Mouse (Mus musculus): ENCODE results near the gene Cep19. TPM values are rescaled to one million over a fixed set of nuclear protein-coding genes. Genes with fewer than 3 reads are reported as not detected.
"Not testable (repeated sequence)": the region's sequence is repeated elsewhere in the genome, so short reads cannot be mapped to it uniquely, and the experiment has no call there.

Gene Cep19
- polyA plus RNA-seq, 1 experiment from 2014 or later: 13.3 TPM

GRCm38 (mm10) chr16:32087629-32088443 lies 11.8 kb upstream of the Cep19 start:
- WGBS (ENCODE audit: missing documents): 20% methylated on average over 17 of the region's 17 CpGs
- peaks cover 33% of the 10 kb centered on the region; the same call in 1 of the 2 replicates for H3K36me3 ChIP-seq (ENCODE audit: inconsistent target)

GRCm38 (mm10) chr16:32091466-32091865 lies 8.1 kb upstream of the Cep19 start:
- H3K36me3 ChIP-seq (ENCODE audit: inconsistent target): peaks cover 26% of the 10 kb centered on the region; the same call in 1 of the 2 replicates
- 98% methylated on average over 7 of the region's 7 CpGs for WGBS (ENCODE audit: missing documents)
- no peak overlapping the region for H3K4me3 ChIP-seq (ENCODE audit: inconsistent target)
- peaks cover under 1% of the 10 kb centered on the region; the same call in 1 of the 2 replicates for H3K79me2 ChIP-seq (ENCODE audit: inconsistent target)
- no peak overlapping the region for H3K27ac ChIP-seq

More at GRCm38 (mm10) chr16:32087629-32088443, 11.8 kb upstream of the Cep19 start:
- H3K27ac ChIP-seq: no peak overlapping the region
- no peaks in the 10 kb centered on the region for H3K79me2 ChIP-seq (ENCODE audit: inconsistent target)
- H3K4me3 ChIP-seq (ENCODE audit: inconsistent target): no peak overlapping the region

- 89% methylated on average over 2 of the region's 2 CpGs for WGBS (ENCODE audit: missing documents)
These were observed 1.8 kb upstream of the Cep19 start for GRCm38 (mm10) chr16:32097757-32098156.

GRCm38 (mm10) chr16:32098897-32099637 lies 533 bp upstream of the Cep19 start:
- peak overlapping the region; percentile 60 for H3K4me3 ChIP-seq (ENCODE audit: inconsistent target)
- 0 out of 2 replicates have a peak, but pooled peaks cover 4% of the 10 kb centered on the region for H3K36me3 ChIP-seq (ENCODE audit: inconsistent target)
- under 1% methylated on average over 38 of the region's 39 CpGs for WGBS (ENCODE audit: missing documents)
- H3K27ac ChIP-seq: no peak overlapping the region
- H3K79me2 ChIP-seq (ENCODE audit: inconsistent target): peaks cover 13% of the 10 kb centered on the region; the same call in 1 of the 2 replicates

More at GRCm38 (mm10) chr16:32097757-32098156, 1.8 kb upstream of the Cep19 start:
- H3K4me3 ChIP-seq (ENCODE audit: inconsistent target); H3K27ac ChIP-seq; H3K36me3 ChIP-seq (ENCODE audit: inconsistent target): not testable (repeated sequence)
- peaks cover 13% of the 10 kb centered on the region; the same call in 1 of the 2 replicates for H3K79me2 ChIP-seq (ENCODE audit: inconsistent target)

GRCm38 (mm10) chr16:32102295-32102694 lies 2.7 kb downstream of the Cep19 start:
- Histone ChIP-seq H3K27ac (no peak overlapping the region), H3K4me3 (ENCODE audit: inconsistent target) (no peak overlapping the region), H3K79me2 (ENCODE audit: inconsistent target) (peaks cover 8% of the 10 kb centered on the region; the same call in 1 of the 2 replicates), H3K36me3 (ENCODE audit: inconsistent target) (no peaks in the 10 kb centered on the region)
- WGBS (ENCODE audit: missing documents): 78% methylated on average over 13 of the region's 13 CpGs

GRCm38 (mm10) chr16:32105698-32106097 lies 6.1 kb downstream of the Cep19 start:
- no peak overlapping the region for H3K4me3 ChIP-seq (ENCODE audit: inconsistent target)
- H3K36me3 ChIP-seq (ENCODE audit: inconsistent target): no peaks in the 10 kb centered on the region
- no peak overlapping the region for H3K27ac ChIP-seq
- no peaks in the 10 kb centered on the region for H3K79me2 ChIP-seq (ENCODE audit: inconsistent target)
- WGBS (ENCODE audit: missing documents): 80% methylated on average over 1 of the region's 1 CpGs

GRCm38 (mm10) chr16:32107342-32108045 lies 7.9 kb downstream of the Cep19 start:
- Histone ChIP-seq H3K4me3 (ENCODE audit: inconsistent target) (no peak overlapping the region), H3K27ac (no peak overlapping the region), H3K36me3 (ENCODE audit: inconsistent target) (no peaks in the 10 kb centered on the region), H3K79me2 (ENCODE audit: inconsistent target) (no peaks in the 10 kb centered on the region)
- WGBS (ENCODE audit: missing documents): 44% methylated on average over 12 of the region's 12 CpGs

GRCm38 (mm10) chr16:32108170-32108569 lies 8.6 kb downstream of the Cep19 start:
- Histone ChIP-seq H3K36me3 (ENCODE audit: inconsistent target) (no peaks in the 10 kb centered on the region), H3K27ac (no peak overlapping the region), H3K79me2 (ENCODE audit: inconsistent target) (no peaks in the 10 kb centered on the region), H3K4me3 (ENCODE audit: inconsistent target) (no peak overlapping the region)
- WGBS (ENCODE audit: missing documents): 28% methylated on average over 7 of the region's 7 CpGs

GRCm38 (mm10) chr16:32108578-32108977 lies 9.0 kb downstream of the Cep19 start:
- 16% methylated on average over 2 of the region's 2 CpGs for WGBS (ENCODE audit: missing documents)
- H3K36me3 ChIP-seq (ENCODE audit: inconsistent target): no peaks in the 10 kb centered on the region
- H3K27ac ChIP-seq: no peak overlapping the region
- no peaks in the 10 kb centered on the region for H3K79me2 ChIP-seq (ENCODE audit: inconsistent target)
- H3K4me3 ChIP-seq (ENCODE audit: inconsistent target): no peak overlapping the region

GRCm38 (mm10) chr16:32110951-32111699 lies 11.5 kb downstream of the Cep19 start:
- no peaks in the 10 kb centered on the region for H3K79me2 ChIP-seq (ENCODE audit: inconsistent target)
- no peaks in the 10 kb centered on the region for H3K36me3 ChIP-seq (ENCODE audit: inconsistent target)
- WGBS (ENCODE audit: missing documents): 80% methylated on average over 15 of the region's 15 CpGs
- 0 out of 2 replicates have a peak overlapping the region, but pooled peaks have one; percentile 10 for H3K27ac ChIP-seq
- no peak overlapping the region for H3K4me3 ChIP-seq (ENCODE audit: inconsistent target)

- peak overlapping the region; percentile 5; the same call in 1 of the 2 replicates for H3K4me3 ChIP-seq (ENCODE audit: inconsistent target)
- under 1% methylated on average over 23 of the region's 23 CpGs for WGBS (ENCODE audit: missing documents)
These were observed 14.1 kb downstream of the Cep19 start for GRCm38 (mm10) chr16:32113541-32114218.

GRCm38 (mm10) chr16:32114406-32114805 lies 14.8 kb downstream of the Cep19 start:
- WGBS (ENCODE audit: missing documents): 83% methylated on average over 8 of the region's 10 CpGs
- Histone ChIP-seq H3K27ac (peak overlapping the region; percentile 94), H3K79me2 (ENCODE audit: inconsistent target) (no peaks in the 10 kb centered on the region), H3K4me3 (ENCODE audit: inconsistent target) (no peak overlapping the region), H3K36me3 (ENCODE audit: inconsistent target) (no peaks in the 10 kb centered on the region)

More at GRCm38 (mm10) chr16:32113541-32114218, 14.1 kb downstream of the Cep19 start:
- H3K79me2 ChIP-seq (ENCODE audit: inconsistent target): no peaks in the 10 kb centered on the region
- peak overlapping the region; percentile 94 for H3K27ac ChIP-seq
- H3K36me3 ChIP-seq (ENCODE audit: inconsistent target): no peaks in the 10 kb centered on the region

- WGBS (ENCODE audit: missing documents): 21% methylated on average over 15 of the region's 15 CpGs
- H3K79me2 ChIP-seq (ENCODE audit: inconsistent target): no peaks in the 10 kb centered on the region
These were observed 15.5 kb downstream of the Cep19 start for GRCm38 (mm10) chr16:32114968-32115695.

More at GRCm38 (mm10) chr16:32114968-32115695, 15.5 kb downstream of the Cep19 start:
- no peaks in the 10 kb centered on the region for H3K36me3 ChIP-seq (ENCODE audit: inconsistent target)
- H3K27ac ChIP-seq: peak overlapping the region; percentile 94
- no peak overlapping the region for H3K4me3 ChIP-seq (ENCODE audit: inconsistent target)
